ENCODE assay signal across 17 mouse cellular contexts in the genomic region with DNA sequence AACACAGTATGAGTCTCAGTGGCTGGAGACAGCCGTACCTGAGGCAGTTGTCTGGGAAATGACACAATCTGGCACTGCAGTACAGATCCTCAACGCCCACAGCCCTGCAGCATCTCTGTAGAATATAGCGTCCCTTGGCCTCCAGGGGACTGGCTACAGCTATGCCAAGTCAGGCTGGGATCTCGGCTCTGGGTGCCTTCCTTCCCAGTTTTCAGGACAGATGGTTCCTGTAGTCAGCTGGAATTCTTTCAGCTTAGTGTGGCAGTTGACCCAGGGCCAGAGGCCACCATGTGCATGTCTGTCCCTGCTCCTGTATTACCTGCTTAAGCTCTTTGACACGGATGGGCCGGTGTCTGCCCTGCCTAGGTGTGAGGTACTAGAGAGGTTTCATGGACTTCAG. TPM values are rescaled to one million over a fixed set of nuclear protein-coding genes. Genes with fewer than 3 reads are reported as not detected.
A peak's percentile ranks its signal among the peaks of the same experiment; 100 is the strongest.
DNase-seq lines count a peak whose midpoint lies in the region; ATAC-seq and TF ChIP-seq lines count a peak whose summit lies in the region.
"Had no signal": no experiment of that assay in that cellular context is flagged by ENCODE, and none has a peak within 500 bp of the region (broad histone marks: within the 10 kb centered on the region; RNA-seq: fewer than 3 reads in every experiment).

No protein-coding gene starts in this region.

- no peaks in the 10 kb centered on the region for H3K27me3 ChIP-seq in heart, embryonic 12.5 days (replicated peaks)
- no peaks in the 10 kb centered on the region for H3K27me3 ChIP-seq in kidney, embryonic 15.5 days
- no peaks in the 10 kb centered on the region for H3K27me3 ChIP-seq in stomach, embryonic 16.5 days (ENCODE audit: control insufficient read depth, insufficient read depth, low read length)
- H3K27me3 ChIP-seq in stomach, postnatal 0 days (ENCODE audit: control insufficient read depth, insufficient read depth, low read length) = no peaks in the 10 kb centered on the region
- H3K27me3 ChIP-seq: embryonic facial prominence, embryonic 12.5 days; forebrain, embryonic 12.5 days; hindbrain, embryonic 15.5 days; limb, embryonic 15.5 days; neural tube, embryonic 13.5 days had no signal

- H3K9me3 ChIP-seq in heart, embryonic 12.5 days (replicated peaks) = no peaks in the 10 kb centered on the region
- no peaks in the 10 kb centered on the region for H3K9me3 ChIP-seq in kidney, embryonic 15.5 days (replicated peaks)
- H3K9me3 ChIP-seq in stomach, embryonic 16.5 days (replicated peaks; ENCODE audit: control insufficient read depth, low read length) = no peaks in the 10 kb centered on the region
- no peaks in the 10 kb centered on the region for H3K9me3 ChIP-seq in stomach, postnatal 0 days (ENCODE audit: control insufficient read depth, low read length)
- H3K9me3 ChIP-seq: embryonic facial prominence, embryonic 12.5 days; forebrain, embryonic 12.5 days; hindbrain, embryonic 15.5 days; limb, embryonic 15.5 days; neural tube, embryonic 13.5 days had no signal

- no peaks in the 10 kb centered on the region for H3K36me3 ChIP-seq in heart, embryonic 12.5 days
- H3K36me3 ChIP-seq in kidney, embryonic 15.5 days = no peaks in the 10 kb centered on the region
- H3K36me3 ChIP-seq in stomach, embryonic 16.5 days (ENCODE audit: control insufficient read depth, insufficient read depth, low read length) = no peaks in the 10 kb centered on the region
- H3K36me3 ChIP-seq in stomach, postnatal 0 days (ENCODE audit: control insufficient read depth, insufficient read depth, low read length) = no peaks in the 10 kb centered on the region
- H3K36me3 ChIP-seq: embryonic facial prominence, embryonic 12.5 days; hindbrain, embryonic 15.5 days; limb, embryonic 15.5 days; neural tube, embryonic 13.5 days had no signal

- H3K4me3 ChIP-seq in heart, embryonic 12.5 days = no peak overlapping the region
- no peak overlapping the region for H3K4me3 ChIP-seq in kidney, embryonic 15.5 days (replicated peaks)
- no peak overlapping the region for H3K4me3 ChIP-seq in stomach, embryonic 16.5 days (replicated peaks; ENCODE audit: low read length)
- H3K4me3 ChIP-seq in stomach, postnatal 0 days (ENCODE audit: low read depth, low read length) = no peak overlapping the region
- H3K4me3 ChIP-seq: embryonic facial prominence, embryonic 12.5 days; forebrain, embryonic 12.5 days; hindbrain, embryonic 15.5 days; limb, embryonic 15.5 days; neural tube, embryonic 13.5 days had no signal

- H3K9ac ChIP-seq in heart, embryonic 12.5 days = 0 out of 2 replicates have a peak overlapping the region, but pooled peaks have one; percentile 44
- H3K9ac ChIP-seq in kidney, embryonic 15.5 days = no peak overlapping the region
- H3K9ac ChIP-seq in stomach, embryonic 16.5 days (ENCODE audit: low read length) = no peak overlapping the region
- no peak overlapping the region for H3K9ac ChIP-seq in stomach, postnatal 0 days (ENCODE audit: low read length)
- H3K9ac ChIP-seq: embryonic facial prominence, embryonic 12.5 days; forebrain, embryonic 12.5 days; hindbrain, embryonic 15.5 days; limb, embryonic 15.5 days; liver, postnatal 0 days had no signal

- ATAC-seq in heart, embryonic 12.5 days (ENCODE audit: insufficient number of reproducible peaks, low FRiP score) = no peak
- ATAC-seq in kidney, embryonic 15.5 days (replicated peaks; ENCODE audit: low FRiP score) = no peak
- no peak for ATAC-seq in stomach, embryonic 16.5 days (ENCODE audit: insufficient read depth, low FRiP score)
- ATAC-seq in stomach, postnatal 0 days (ENCODE audit: low FRiP score, low TSS enrichment) = no peak
- ATAC-seq: liver, postnatal 0 days had no signal

- 88% methylated on average over 6 of the region's 6 CpGs for WGBS in heart, embryonic 12.5 days
- 78% methylated on average over 6 of the region's 6 CpGs for WGBS in kidney, embryonic 15.5 days
- WGBS in stomach, embryonic 16.5 days = 83% methylated on average over 6 of the region's 6 CpGs
- 87% methylated on average over 6 of the region's 6 CpGs for WGBS in stomach, postnatal 0 days

- no peak overlapping the region for H3K4me2 ChIP-seq in heart, embryonic 12.5 days
- H3K4me2 ChIP-seq in kidney, embryonic 15.5 days = no peak overlapping the region
- no peak overlapping the region for H3K4me2 ChIP-seq in stomach, embryonic 16.5 days (ENCODE audit: low read depth, low read length)
- no peak overlapping the region for H3K4me2 ChIP-seq in stomach, postnatal 0 days (replicated peaks; ENCODE audit: low read depth)
- H3K4me2 ChIP-seq: embryonic facial prominence, embryonic 12.5 days; forebrain, embryonic 12.5 days; hindbrain, embryonic 15.5 days; limb, embryonic 15.5 days; neural tube, embryonic 13.5 days had no signal

- H3K4me1 ChIP-seq in heart, embryonic 12.5 days (replicated peaks) = peaks cover 90% of the 10 kb centered on the region
- H3K4me1 ChIP-seq in kidney, embryonic 15.5 days = peaks cover 91% of the 10 kb centered on the region
- H3K4me1 ChIP-seq in stomach, embryonic 16.5 days (ENCODE audit: control insufficient read depth, insufficient read depth, low read length) = peaks cover 55% of the 10 kb centered on the region
- H3K4me1 ChIP-seq in stomach, postnatal 0 days (replicated peaks; ENCODE audit: control insufficient read depth, insufficient read depth) = peaks cover 15% of the 10 kb centered on the region

- TF ChIP-seq EP300 in stomach, postnatal 0 days (optimal IDR thresholded peaks at IDR 0.05) = no peak

- peak overlapping the region; percentile 65; the same call in 1 of the 2 replicates for H3K27ac ChIP-seq in heart, embryonic 12.5 days (ENCODE audit: poor library complexity, severe bottlenecking)
- H3K27ac ChIP-seq in kidney, embryonic 15.5 days = peak overlapping the region; percentile 67
- peak overlapping the region; percentile 51 for H3K27ac ChIP-seq in stomach, embryonic 16.5 days (ENCODE audit: low read length)
- no peak overlapping the region for H3K27ac ChIP-seq in stomach, postnatal 0 days (replicated peaks)
- H3K27ac ChIP-seq: embryonic facial prominence, embryonic 12.5 days; forebrain, embryonic 12.5 days; hindbrain, embryonic 15.5 days; limb, embryonic 15.5 days; neural tube, embryonic 13.5 days had no signal

- DNase-seq in heart, adult 8-10 months (ENCODE audit: low spot score) = no peak
- no peak for DNase-seq in kidney, postnatal 14 days
- no peak for DNase-seq in stomach, postnatal 0 days (ENCODE audit: low spot score)
- no peak for DNase-seq in left cerebral cortex, adult 18-20 months (ENCODE audit: low spot score in 2 of 2)
- DNase-seq: adrenal gland, postnatal 10 days; kidney, adult 9 months; liver, postnatal 0 days; right cerebral cortex, postnatal 4 days; thymus, adult 18-20 months had no signal

- no peak for TF ChIP-seq CTCF in stomach, postnatal 0 days (IDR thresholded peaks at IDR 0.05; ENCODE audit: low read depth)

RNA-seq across cellular contexts. Expression of a gene that starts 16.2 kb away (rescaled TPM):
- polyA plus RNA-seq in heart, embryonic 12.5 days (2016; fragmentation: Nextera tagmentation; extraction: Ambion mirVana) = 6.5 and 7.6 TPM in 2 replicates
- total RNA-seq in heart, adult 8-10 months (2022) = 10 to 100 TPM in 2 of 4 experiments, 1 to 10 TPM in 2; 6.2 to 12.6 (median 9.3) TPM
- 11.8 and 14.1 TPM in 2 replicates for polyA plus RNA-seq in kidney, embryonic 15.5 days (2015; fragmentation: Nextera tagmentation; extraction: Ambion mirVana)
- 4.5 and 5.6 TPM in 2 replicates for polyA plus RNA-seq in stomach, embryonic 16.5 days (2015; fragmentation: Nextera tagmentation; extraction: Ambion mirVana)
- polyA plus RNA-seq in stomach, postnatal 0 days (2015; fragmentation: Nextera tagmentation; extraction: Ambion mirVana) = 2.7 and 2.9 TPM in 2 replicates
- 10 to 100 TPM; 18.8 to 19.0 TPM for total RNA-seq in left cerebral cortex, adult 18-20 months (2021)
